Mouse (Mus musculus) spleen, adult 2 months (tissue): Measurements from ENCODE around the gene Ap3b1. TPM values are rescaled to one million over a fixed set of nuclear protein-coding genes. Genes with fewer than 3 reads are reported as not detected.
"Not testable (repeated sequence)": the region's sequence is repeated elsewhere in the genome, so short reads cannot be mapped to it uniquely, and the experiment has no call there.

Experiments
- DNase-seq, 2 experiments: peaks; one replicate each; pipeline versions ENCODE4 v3.0.0 to v3.0.0-alpha.2; 2012 to 2021; ENCODE audit warnings: low spot score in 2 of 2, low read depth in 1 of 2
- H3K27ac ChIP-seq: fragments of 200-500 bp; 2 replicates; pipeline ENCODE4 v1.5.1; 2012; ENCODE audit warnings: low read length, inconsistent platforms; ENCODE audit not compliant: insufficient read depth
- H3K27me3 ChIP-seq: fragments of 200-500 bp; 2 replicates; pipeline ENCODE4 v1.6.1; 2012; ENCODE audit warnings: mild to moderate bottlenecking, moderate library complexity, low read length, inconsistent platforms; ENCODE audit not compliant: control insufficient read depth, insufficient read depth
- H3K36me3 ChIP-seq: fragments of 200-500 bp; 2 replicates; pipeline ENCODE4 v1.6.1; 2012; ENCODE audit warnings: mild to moderate bottlenecking, low read length, inconsistent platforms; ENCODE audit not compliant: control insufficient read depth, insufficient read depth
- H3K4me1 ChIP-seq: fragments of 200-500 bp; 2 replicates; pipeline ENCODE4 v1.6.1; 2011; ENCODE audit warnings: inconsistent platforms; ENCODE audit not compliant: control insufficient read depth, insufficient read depth, insufficient read length
- H3K4me3 ChIP-seq: fragments of 200-500 bp; 2 replicates; pipeline ENCODE4 v1.5.1; 2011; ENCODE audit warnings: mild to moderate bottlenecking, inconsistent platforms; ENCODE audit not compliant: insufficient read depth, insufficient read length; ENCODE audit errors: extremely low read depth
- CTCF ChIP-seq: fragments of 200-500 bp; IDR thresholded peaks from 2 replicates; pipeline ENCODE4 v1.5.1; 2011; ENCODE audit warnings: mild to moderate bottlenecking, inconsistent platforms; ENCODE audit not compliant: insufficient read depth, insufficient read length, insufficient replicate concordance; ENCODE audit errors: extremely low read depth
- POLR2A ChIP-seq: fragments of 200-500 bp; IDR thresholded peaks from 2 replicates; pipeline ENCODE4 v1.6.1; 2011; ENCODE audit warnings: low read depth, low read length, inconsistent platforms
- WGBS: fragments of 180-500 bp; shearing (Covaris S2); methylation state at CpG from one replicate; pipeline ENCODE4 v1.1.7; 2018; 5-methylcytosine and 5-hydroxymethylcytosine counted together
- polyA plus RNA-seq: library from polyadenylated mRNA; depleted of rRNA; stranded (reverse); fragments of >200 nt; gene quantifications from 2 replicates; pipeline ENCODE4 v1.2.3, GENCODE M21; 2012; rRNA removed

Gene Ap3b1
- polyA plus RNA-seq, result 18.3 and 20.7 TPM in 2 replicates

DNA sequence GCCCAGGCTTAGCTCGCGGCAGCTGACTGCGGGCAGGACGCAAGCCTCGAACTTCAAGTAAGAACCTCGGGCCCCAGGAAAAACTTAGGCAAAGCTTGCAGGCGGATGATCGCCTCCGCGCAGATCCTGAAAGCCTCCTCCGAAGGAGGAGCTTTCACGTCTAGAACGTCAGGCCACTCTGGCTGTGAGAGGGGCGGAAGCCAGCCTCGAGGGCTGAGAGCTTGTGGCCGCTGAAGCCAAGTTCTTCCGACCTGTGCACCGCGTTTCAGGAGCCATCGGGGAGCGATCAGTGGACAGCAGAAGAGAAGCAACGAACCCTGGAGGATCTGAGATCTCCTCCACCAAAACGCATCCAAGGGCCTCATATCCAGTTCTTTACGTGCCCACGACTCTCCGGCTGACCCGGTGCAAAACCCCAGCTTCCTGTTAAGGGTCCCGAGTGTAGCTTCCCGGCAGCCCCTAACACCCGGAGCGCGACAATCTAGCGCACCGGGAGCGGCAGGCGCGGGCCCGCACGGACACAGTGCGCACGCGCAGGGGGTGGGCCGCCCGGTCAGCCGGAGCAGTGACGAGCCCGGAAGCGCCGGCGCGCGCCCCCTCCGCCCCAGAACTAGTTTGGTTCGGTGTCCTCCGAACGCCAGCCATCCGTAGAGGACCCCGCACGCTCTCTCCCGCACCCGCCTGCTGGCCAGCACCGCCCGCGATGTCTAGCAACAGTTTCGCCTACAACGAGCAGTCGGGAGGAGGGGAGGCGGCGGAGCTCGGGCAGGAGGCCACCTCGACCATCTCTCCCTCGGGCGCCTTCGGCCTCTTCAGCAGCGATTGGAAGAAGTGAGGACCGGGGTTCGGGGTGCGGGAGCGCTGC is at the start of gene Ap3b1:
Gene Ap3b1, plus strand, starts transcription at position 560 of the 865 bp plus-strand sequence.
- H3K4me3 ChIP-seq, result peak within 1 kb of the TSS; percentile 83
- under 1% methylated on average over 78 of the region's 79 CpGs for WGBS
- peak; percentile 59 to 86 for DNase-seq
- no peaks in the 10 kb centered on the region for H3K36me3 ChIP-seq
- no peaks in the 10 kb centered on the region for H3K27me3 ChIP-seq
- peak; percentile 72 for TF ChIP-seq POLR2A
- TF ChIP-seq CTCF, result no peak
- H3K27ac ChIP-seq, result peak within 1 kb of the TSS; percentile 82
- H3K4me1 ChIP-seq, result peaks cover 4% of the 10 kb centered on the region

DNA sequence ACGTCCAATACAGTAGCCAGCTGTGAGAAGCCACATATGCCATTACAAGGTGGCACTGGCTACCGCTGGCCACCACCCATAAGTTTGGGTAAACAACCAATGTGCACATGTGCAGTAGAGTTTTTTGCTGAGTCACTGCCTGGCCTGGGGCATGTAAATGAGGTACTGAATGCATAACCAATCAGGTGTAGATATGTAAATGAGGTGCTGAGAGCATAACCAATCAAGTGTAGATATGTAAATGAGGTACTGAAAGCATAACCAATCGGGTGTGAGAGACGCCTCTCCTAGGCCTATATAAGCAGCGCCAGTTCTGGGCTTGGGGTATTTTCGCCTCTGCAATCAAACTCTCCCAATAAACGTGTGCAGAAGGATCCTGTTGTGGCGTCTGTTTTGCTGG is 45.9 kb upstream of the Ap3b1 start:
- not testable (repeated sequence) for DNase-seq, H3K27ac ChIP-seq, H3K4me1 ChIP-seq, H3K4me3 ChIP-seq, H3K36me3 ChIP-seq, H3K27me3 ChIP-seq
- 96% methylated on average over 8 of the region's 8 CpGs for WGBS

DNA sequence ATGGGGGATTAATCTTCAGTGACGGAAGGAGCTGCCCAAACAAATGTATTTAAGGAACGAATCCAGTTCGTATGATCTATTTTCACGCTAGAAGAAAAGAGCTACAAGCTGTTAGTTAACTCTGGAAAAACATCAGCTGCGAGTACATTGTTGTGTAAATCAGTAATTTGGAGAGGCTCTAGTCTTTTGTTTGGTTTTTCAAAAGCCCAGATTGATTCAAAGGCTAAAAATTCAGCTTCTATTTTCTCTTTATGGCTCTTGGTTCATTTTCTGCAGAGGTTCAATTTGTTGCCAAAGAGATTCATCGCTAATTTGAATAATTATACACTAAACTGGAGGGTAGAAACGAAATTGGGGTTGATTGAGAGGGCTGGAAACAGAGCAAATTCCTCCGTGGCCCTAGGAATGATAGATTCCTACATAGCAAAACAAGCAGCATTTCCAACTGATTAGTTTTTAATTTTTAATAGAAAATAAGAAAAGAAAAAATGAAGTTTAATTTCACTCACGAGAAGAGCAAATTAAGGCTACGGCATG is 41.7 kb upstream of the Ap3b1 start:
- H3K27ac ChIP-seq, result no peak overlapping the region
- whole genome bisulfite sequencing, result 91% methylated on average over 10 of the region's 10 CpGs
- no peaks in the 10 kb centered on the region for H3K4me1 ChIP-seq
- H3K4me3 ChIP-seq, result no peak overlapping the region; the same call in 1 of the 2 replicates
- no peak for DNase-seq
- H3K36me3 ChIP-seq, result no peaks in the 10 kb centered on the region
- no peak for TF ChIP-seq CTCF
- TF ChIP-seq POLR2A, result no peak
- H3K27me3 ChIP-seq, result no peaks in the 10 kb centered on the region

DNA sequence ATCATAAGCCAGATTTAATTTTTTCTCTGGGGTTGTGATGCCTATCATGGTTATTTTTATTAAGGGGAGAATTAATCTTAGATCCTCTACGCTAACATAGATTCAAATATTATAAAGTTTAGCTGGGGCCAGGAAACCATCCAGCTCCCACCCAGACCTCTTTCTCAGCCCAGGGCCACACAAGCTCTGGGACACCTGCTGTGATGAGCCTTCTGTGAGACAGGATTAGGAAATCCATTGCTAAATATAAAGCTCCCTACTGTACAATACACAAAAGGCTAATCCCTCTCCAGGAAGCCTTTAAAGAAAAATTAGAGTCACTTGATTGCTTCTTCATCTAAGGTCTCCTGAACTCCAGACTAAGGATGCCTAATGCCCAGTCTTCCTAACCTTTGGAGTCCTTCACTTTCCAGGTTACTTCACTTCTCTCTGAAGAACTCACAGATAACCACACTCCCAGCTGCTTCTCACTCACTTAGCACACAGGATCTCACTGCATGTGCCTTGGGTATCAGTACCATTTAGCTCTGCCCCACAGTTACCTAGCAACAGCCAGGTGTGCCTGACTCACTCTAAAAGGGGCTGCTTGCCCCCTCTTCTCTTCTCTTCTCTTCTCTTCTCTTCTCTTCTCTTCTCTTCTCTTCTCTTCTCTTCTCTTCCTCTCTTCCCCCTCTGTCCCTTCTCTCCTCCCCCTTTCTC is 37.5 kb upstream of the Ap3b1 start:
- no peaks in the 10 kb centered on the region for H3K27me3 ChIP-seq
- no peak overlapping the region for H3K4me3 ChIP-seq
- no peak overlapping the region for H3K27ac ChIP-seq
- no peak for DNase-seq
- 94% methylated on average over 1 of the region's 1 CpGs for WGBS
- no peaks in the 10 kb centered on the region for H3K4me1 ChIP-seq
- no peaks in the 10 kb centered on the region for H3K36me3 ChIP-seq
- TF ChIP-seq POLR2A, result no peak
- TF ChIP-seq CTCF, result no peak

DNA sequence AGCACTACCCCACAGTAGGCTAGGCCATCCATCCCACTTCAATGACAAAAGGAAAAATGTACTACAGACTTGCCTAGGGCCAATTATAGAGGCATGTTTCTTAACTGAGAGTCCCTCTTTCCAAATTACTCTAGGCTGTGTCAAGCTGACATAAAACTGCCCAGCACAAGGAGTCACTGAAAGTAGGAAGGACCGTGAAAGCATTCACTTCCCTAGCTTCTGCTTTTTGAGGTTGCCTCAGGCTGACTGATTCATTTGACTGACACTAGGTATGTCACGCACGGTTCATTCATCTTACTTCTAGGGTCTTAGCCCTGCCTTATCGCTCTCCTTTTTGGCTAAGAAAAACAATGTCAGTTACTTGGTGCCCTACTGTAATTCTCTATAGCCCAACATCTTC is 36.3 kb upstream of the Ap3b1 start:
- WGBS, result 47% methylated on average over 4 of the region's 4 CpGs
- DNase-seq, result no peak
- no peaks in the 10 kb centered on the region for H3K4me1 ChIP-seq
- no peak overlapping the region for H3K27ac ChIP-seq
- no peak overlapping the region for H3K4me3 ChIP-seq
- no peaks in the 10 kb centered on the region for H3K27me3 ChIP-seq
- no peaks in the 10 kb centered on the region for H3K36me3 ChIP-seq
- TF ChIP-seq CTCF, result no peak
- TF ChIP-seq POLR2A, result no peak

DNA sequence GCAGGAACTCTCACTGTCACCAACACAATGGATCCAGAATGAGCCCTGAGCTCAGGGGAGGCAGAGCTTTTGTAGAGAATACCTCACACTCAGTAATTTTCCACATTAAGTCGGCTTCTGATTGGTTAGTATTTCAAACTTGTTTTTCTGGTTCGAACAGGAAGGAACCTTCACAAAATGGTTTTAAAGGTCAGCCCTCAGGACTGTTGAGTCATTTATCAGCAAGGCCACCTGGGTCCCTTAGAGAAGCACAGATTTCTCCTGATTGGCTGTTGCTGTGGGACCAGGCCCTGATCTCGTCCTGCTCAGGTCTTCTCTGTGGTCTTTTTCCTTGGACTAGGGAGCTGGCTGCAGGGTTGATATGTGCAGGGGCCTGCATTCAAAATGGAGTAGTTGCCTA is 30.7 kb upstream of the Ap3b1 start:
- Histone ChIP-seq H3K36me3 (no peaks in the 10 kb centered on the region), H3K27ac (no peak overlapping the region), H3K4me1 (no peaks in the 10 kb centered on the region), H3K4me3 (no peak overlapping the region), H3K27me3 (no peaks in the 10 kb centered on the region)
- 26% methylated on average over 3 of the region's 3 CpGs for WGBS
- no peak for DNase-seq
- TF ChIP-seq POLR2A, result no peak
- no peak for TF ChIP-seq CTCF

DNA sequence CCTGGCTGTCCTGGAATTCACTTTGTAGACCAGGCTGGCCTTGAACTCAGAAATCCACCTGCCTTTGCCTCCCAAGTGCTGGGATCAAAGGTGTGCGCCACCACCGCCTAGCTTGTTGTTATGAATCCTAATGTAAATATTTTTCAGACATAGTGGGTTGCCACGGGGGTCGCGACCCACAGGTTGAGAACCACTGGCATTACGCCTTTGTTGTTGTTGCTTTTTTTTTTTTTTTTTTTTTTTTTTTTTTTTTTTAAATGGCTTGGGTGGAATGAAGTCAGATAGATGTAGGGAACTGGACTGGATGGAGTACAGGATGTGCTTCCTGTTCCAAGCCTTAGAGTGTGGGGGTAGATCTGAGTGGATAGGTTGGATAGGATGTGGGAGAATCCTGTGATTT is 29.8 kb upstream of the Ap3b1 start:
- not testable (repeated sequence) for H3K27me3 ChIP-seq, H3K4me3 ChIP-seq, H3K4me1 ChIP-seq, DNase-seq, H3K36me3 ChIP-seq, H3K27ac ChIP-seq
- 97% methylated on average over 6 of the region's 6 CpGs for WGBS
